Mouse (Mus musculus) midbrain, postnatal 0 days (tissue): Measurements from ENCODE around the gene Adcy3. TPM values are rescaled to one million over a fixed set of nuclear protein-coding genes. Genes with fewer than 3 reads are reported as not detected.

Source experiments
- ATAC-seq: fragments of 200-750 bp; cut with Nextera tagmentation; 2 replicates; pipeline ENCODE4 v1.8.0; 2017; ENCODE audit warnings: moderate number of reproducible peaks, mild to moderate bottlenecking, moderate TSS enrichment, moderate library complexity; ENCODE audit not compliant: low FRiP score
- DNase-seq: peaks from one replicate; pipeline ENCODE4 v3.0.0-alpha.2; 2015; ENCODE audit warnings: low spot score
- H3K27ac ChIP-seq: fragments of 300-500 bp; sonication (generic); 2 replicates; pipeline ENCODE4 v1.5.1; 2014; ENCODE audit warnings: low read depth, mild to moderate bottlenecking, low read length, mixed read lengths
- H3K27me3 ChIP-seq: fragments of 300-500 bp; sonication (generic); 2 replicates; pipeline ENCODE4 v1.6.1; 2014; ENCODE audit warnings: low read length, control low read depth, mixed read lengths; ENCODE audit not compliant: insufficient read depth
- H3K36me3 ChIP-seq: fragments of 300-500 bp; sonication (generic); 2 replicates; pipeline ENCODE4 v1.6.1; 2014; ENCODE audit warnings: low read length, control low read depth, mixed read lengths; ENCODE audit not compliant: insufficient read depth
- H3K4me1 ChIP-seq: fragments of 300-500 bp; sonication (generic); 2 replicates; pipeline ENCODE4 v1.6.1; 2014; ENCODE audit warnings: mild to moderate bottlenecking, control low read depth, antibody characterized with exemption, low read length, mixed read lengths; ENCODE audit not compliant: insufficient read depth
- H3K4me2 ChIP-seq: fragments of 300-500 bp; sonication (generic); 2 replicates; pipeline ENCODE4 v1.6.1; 2014; ENCODE audit warnings: low read depth, mild to moderate bottlenecking, low read length, mixed read lengths; ENCODE audit not compliant: poor library complexity, severe bottlenecking
- H3K4me3 ChIP-seq: fragments of 300-500 bp; sonication (generic); 2 replicates; pipeline ENCODE4 v1.5.1; 2014; ENCODE audit warnings: low read depth, mild to moderate bottlenecking, low read length, moderate library complexity
- H3K9ac ChIP-seq: fragments of 300-500 bp; sonication (generic); replicated peaks from 2 replicates; pipeline ENCODE4 v1.6.1; 2014; ENCODE audit warnings: mild to moderate bottlenecking, low read length, moderate library complexity, mixed read lengths; ENCODE audit not compliant: poor library complexity, severe bottlenecking
- H3K9me3 ChIP-seq: fragments of 300-500 bp; sonication (generic); 2 replicates; pipeline ENCODE4 v1.6.1; 2016; ENCODE audit warnings: low read length, control low read depth
- CTCF ChIP-seq: IDR thresholded peaks from 2 replicates; pipeline ENCODE4 v1.5.1; 2016; ENCODE audit warnings: antibody characterized with exemption, mild to moderate bottlenecking
- WGBS: fragments of 180-500 bp; shearing (Covaris S2); extraction: QIAGEN DNeasy Blood & Tissue Kit; methylation state at CpG from one replicate; pipeline ENCODE4 v1.1.7; 2014; 5-methylcytosine and 5-hydroxymethylcytosine counted together
- polyA plus RNA-seq: library from polyadenylated mRNA; unstranded; fragments of >200 nt; fragmentation: Nextera tagmentation; extraction: Ambion mirVana; gene quantifications from 2 replicates; pipeline ENCODE4 v1.2.1, GENCODE M21; 2015
- total RNA-seq: library from RNA; depleted of rRNA; stranded (reverse); fragments of >200 nt; gene quantifications from 2 replicates; pipeline ENCODE4 v1.2.3, GENCODE M21; 2014

Adcy3 gene
- total and polyA plus RNA-seq, 2 experiments from 2014 or later, result 12.5 to 38.7 TPM

DNA sequence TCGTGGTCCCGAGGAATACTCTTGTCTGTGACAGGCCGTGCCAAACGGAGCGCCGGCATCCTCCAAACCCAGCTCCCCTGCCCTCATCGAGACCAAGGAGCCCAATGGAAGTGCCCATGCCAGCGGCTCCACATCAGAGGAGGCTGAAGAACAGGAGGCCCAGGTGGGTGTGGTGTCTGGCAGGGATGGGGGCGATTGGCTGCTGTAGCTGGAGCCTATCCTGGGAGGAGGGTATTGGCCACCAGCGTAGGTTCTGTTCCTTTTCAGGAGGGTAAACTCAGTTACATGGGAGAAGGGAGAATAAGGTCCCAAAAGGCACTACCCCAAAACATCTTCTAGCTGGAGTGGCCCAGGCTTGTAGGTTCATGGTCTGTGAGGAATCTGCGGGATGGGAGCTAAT is 66.4 kb downstream of the Adcy3 start:
- ATAC-seq (no peak), DNase-seq (no peak)
- WGBS, result 95% methylated on average over 11 of the region's 11 CpGs
- no peaks in the 10 kb centered on the region for H3K9me3 ChIP-seq
- no peak overlapping the region for H3K4me3 ChIP-seq
- H3K36me3 ChIP-seq, result peaks cover 57% of the 10 kb centered on the region
- H3K9ac ChIP-seq, result no peak overlapping the region
- no peaks in the 10 kb centered on the region for H3K27me3 ChIP-seq
- no peak for TF ChIP-seq CTCF
- no peaks in the 10 kb centered on the region for H3K4me1 ChIP-seq
- no peak overlapping the region for H3K27ac ChIP-seq
- H3K4me2 ChIP-seq, result no peak overlapping the region

DNA sequence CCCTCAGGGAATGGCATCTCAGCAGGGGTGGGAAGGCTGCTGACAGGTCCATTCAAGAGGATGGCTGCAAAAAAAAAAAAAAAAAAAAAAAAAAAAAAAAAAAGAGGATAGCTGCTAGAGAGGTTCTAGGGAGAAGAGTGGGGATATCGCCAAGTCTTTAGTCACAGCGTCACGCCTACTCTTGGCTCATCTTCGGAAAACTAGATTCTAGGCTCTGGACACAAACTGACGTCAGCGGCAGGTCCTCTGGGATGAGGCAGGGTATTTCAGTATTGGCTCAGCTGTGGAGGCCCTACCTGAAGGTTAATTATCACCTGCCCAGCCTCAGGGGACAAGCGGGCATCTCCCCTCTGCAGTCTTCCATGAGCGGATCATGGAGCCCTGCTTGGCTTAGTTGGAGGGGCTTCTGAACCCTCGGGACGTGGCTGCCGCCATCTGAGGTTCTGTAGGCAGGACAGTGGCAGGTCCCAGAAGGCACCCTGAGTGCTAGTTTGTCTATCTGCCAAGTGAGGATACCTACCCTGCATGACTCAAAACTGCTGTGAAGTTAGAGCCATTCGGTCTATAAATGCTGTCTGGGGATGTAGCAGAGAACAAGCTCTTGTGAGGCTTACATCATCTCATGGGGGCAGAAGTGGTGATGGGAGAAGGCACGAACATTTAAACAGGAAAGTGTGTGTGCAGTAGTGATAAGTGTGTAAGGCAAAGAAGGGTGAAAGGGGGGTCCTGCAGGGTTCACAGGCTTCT is 68.7 kb downstream of the Adcy3 start:
- Histone ChIP-seq H3K4me2 (no peak overlapping the region), H3K27ac (no peak overlapping the region), H3K36me3 (peaks cover 62% of the 10 kb centered on the region), H3K4me3 (no peak overlapping the region), H3K9ac (no peak overlapping the region), H3K9me3 (no peaks in the 10 kb centered on the region), H3K4me1 (no peaks in the 10 kb centered on the region), H3K27me3 (no peaks in the 10 kb centered on the region)
- peak; percentile 37 for DNase-seq
- no peak for TF ChIP-seq CTCF
- no peak for ATAC-seq
- 81% methylated on average over 13 of the region's 13 CpGs for WGBS

DNA sequence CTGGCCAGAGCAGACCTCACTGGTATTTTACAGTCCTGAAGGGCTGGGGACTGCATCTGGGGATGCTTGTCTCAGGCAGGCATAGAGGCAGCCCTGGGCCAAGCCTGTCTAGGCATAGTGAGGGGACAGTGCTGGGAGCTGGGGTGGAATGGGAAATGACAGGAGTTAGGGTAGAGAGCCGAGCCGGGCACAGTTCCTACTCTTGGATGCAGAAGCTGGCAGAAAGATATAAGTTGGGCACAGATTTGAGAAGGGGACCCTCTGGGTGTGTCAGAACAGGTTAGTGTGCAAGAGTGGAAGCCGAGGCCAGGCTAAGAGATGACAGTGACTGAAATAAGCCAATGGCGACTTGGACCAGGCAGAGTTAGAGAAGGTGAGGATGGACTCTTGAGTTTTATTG is 69.3 kb downstream of the Adcy3 start:
- H3K4me1 ChIP-seq, result no peaks in the 10 kb centered on the region
- no peak overlapping the region for H3K27ac ChIP-seq
- H3K27me3 ChIP-seq, result no peaks in the 10 kb centered on the region
- ATAC-seq, result no peak
- no peak overlapping the region for H3K9ac ChIP-seq
- no peak overlapping the region for H3K4me2 ChIP-seq
- no peaks in the 10 kb centered on the region for H3K9me3 ChIP-seq
- H3K36me3 ChIP-seq, result peaks cover 63% of the 10 kb centered on the region
- DNase-seq, result no peak
- no peak for TF ChIP-seq CTCF
- no peak overlapping the region for H3K4me3 ChIP-seq
- 92% methylated on average over 4 of the region's 4 CpGs for WGBS

DNA sequence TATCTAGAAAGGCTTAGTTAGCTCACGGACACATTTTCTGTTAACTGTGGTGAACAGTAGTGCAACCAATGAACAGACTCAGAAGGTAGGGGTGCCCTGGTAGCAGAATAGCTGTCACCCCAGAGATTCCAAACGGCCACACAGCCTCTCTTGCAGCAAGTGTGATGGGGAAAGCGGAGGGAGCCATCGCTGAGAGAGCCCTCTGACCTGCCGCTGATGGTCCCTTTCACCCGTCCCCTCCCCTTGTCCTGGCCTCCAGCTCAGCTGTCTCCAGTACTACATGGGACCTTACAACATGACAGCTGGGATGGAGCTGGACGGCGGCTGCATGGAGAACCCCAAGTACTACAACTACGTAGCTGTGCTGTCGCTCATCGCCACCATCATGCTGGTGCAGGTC is 73.2 kb downstream of the Adcy3 start:
- peaks cover 57% of the 10 kb centered on the region for H3K36me3 ChIP-seq
- no peak for TF ChIP-seq CTCF
- no peak overlapping the region for H3K4me2 ChIP-seq
- WGBS, result 96% methylated on average over 11 of the region's 11 CpGs
- H3K27me3 ChIP-seq, result no peaks in the 10 kb centered on the region
- DNase-seq (no peak), ATAC-seq (no peak)
- H3K9me3 ChIP-seq, result no peaks in the 10 kb centered on the region
- H3K4me3 ChIP-seq, result no peak overlapping the region
- H3K4me1 ChIP-seq, result no peaks in the 10 kb centered on the region
- no peak overlapping the region for H3K9ac ChIP-seq
- H3K27ac ChIP-seq, result no peak overlapping the region

DNA sequence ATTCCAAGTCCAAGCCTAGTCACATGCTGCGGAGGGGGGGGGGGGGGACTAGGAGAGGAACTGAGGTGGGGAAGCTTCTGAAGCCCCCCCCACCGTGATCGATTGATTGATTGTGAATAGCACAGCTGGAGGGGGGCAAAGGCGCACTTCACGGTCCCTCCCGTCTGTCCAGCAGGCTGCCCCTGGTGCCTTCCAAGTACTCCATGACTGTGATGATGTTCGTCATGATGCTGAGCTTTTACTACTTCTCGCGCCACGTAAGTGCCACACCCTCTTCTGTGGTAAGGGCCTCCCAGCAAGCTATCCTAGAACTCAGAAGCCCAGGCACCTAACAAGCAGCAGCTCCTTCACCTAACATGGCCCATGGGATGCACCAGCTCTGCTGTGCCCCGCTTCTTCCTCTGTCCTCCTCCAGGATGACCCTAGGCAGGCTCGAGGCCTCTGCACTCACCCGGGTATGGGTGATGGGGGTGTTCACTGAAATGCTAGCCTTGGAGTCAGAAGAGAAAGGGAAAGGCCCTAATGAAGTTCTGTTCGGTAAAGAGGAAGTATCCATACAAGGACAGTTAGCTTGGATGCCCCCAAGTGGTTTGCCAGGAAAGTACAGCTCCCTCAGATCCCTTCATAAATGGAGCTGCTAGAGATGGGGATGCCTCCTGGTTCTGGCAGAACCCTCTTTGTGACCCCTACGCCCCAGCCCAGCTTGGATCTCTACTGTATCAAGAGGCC is 75.7 kb downstream of the Adcy3 start:
- ATAC-seq, result no peak
- Histone ChIP-seq H3K27ac (no peak overlapping the region), H3K4me1 (no peaks in the 10 kb centered on the region), H3K4me3 (no peak overlapping the region), H3K36me3 (peaks cover 63% of the 10 kb centered on the region), H3K9ac (no peak overlapping the region), H3K4me2 (no peak overlapping the region), H3K9me3 (no peaks in the 10 kb centered on the region), H3K27me3 (no peaks in the 10 kb centered on the region)
- DNase-seq, result peak; percentile 66
- 75% methylated on average over 15 of the region's 15 CpGs for WGBS
- TF ChIP-seq CTCF, result peak; percentile 74

DNA sequence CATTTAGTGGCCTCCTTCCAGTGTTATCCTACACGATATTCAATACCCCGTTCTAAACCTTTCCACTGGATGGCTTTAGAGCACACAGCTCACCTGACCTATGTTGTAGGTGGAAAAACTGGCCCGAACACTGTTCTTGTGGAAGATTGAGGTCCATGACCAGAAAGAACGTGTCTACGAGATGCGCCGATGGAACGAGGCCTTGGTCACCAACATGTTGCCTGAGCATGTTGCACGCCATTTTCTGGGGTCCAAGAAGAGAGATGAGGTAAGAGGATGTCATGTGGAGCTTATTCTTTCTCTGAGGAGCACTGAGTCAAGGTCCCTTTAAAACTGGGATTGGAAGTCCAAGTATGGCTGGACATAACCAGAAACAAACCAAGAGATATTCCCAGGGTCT is 76.3 kb downstream of the Adcy3 start:
- no peak for DNase-seq
- TF ChIP-seq CTCF, result no peak
- no peak overlapping the region for H3K4me3 ChIP-seq
- H3K4me2 ChIP-seq, result no peak overlapping the region
- no peak overlapping the region for H3K27ac ChIP-seq
- no peaks in the 10 kb centered on the region for H3K9me3 ChIP-seq
- no peaks in the 10 kb centered on the region for H3K27me3 ChIP-seq
- peaks cover 64% of the 10 kb centered on the region for H3K36me3 ChIP-seq
- no peak for ATAC-seq
- H3K9ac ChIP-seq, result no peak overlapping the region
- WGBS, result 99% methylated on average over 9 of the region's 9 CpGs
- no peaks in the 10 kb centered on the region for H3K4me1 ChIP-seq
